Mouse (Mus musculus) lung, postnatal 36 days (tissue): ENCODE results near the gene Alkbh4.

Source experiments
- DNase-seq: peaks from one replicate; pipeline ENCODE4 v3.0.0; 2022; ENCODE audit warnings: mixed read lengths

Gene Alkbh4

DNA sequence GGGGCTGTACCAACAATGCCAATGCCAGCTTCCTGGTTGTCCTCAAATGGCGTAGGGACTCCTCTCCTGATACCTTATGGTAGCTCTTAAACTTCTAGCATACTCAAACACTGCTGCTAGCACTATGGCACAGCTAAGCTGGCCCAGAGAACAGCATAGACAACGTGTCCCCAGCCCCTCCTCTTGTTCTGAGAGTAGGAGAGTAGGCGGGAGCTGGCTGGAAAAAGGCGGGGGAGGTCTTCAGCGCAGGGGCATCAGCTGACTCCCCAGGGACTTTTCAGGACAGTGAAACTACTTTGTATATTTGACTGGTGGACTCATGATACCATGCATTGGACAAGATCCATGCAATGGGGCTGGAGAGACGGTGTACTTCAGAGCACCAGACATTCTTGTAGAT, 46.1 kb downstream of the Alkbh4 start:
- DNase-seq, result no peak

DNA sequence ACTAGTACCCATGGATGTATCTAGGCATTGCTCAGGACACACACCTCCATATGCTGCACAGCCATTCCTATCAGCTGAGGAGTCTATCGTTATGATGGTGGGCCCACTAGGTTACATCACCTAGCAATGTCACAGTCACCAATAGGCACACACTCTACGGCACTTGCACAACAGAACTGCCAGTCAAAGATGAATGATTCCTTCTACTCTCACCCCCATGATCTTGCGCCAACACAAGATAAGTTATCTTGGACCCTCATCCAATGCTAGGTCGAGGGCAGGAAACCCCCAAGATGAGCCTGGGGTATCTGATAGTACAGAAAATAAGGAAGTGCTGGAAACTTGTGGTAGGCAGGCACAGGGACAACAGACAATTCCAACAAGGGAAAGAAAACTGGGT, 46.9 kb downstream of the Alkbh4 start:
- no peak for DNase-seq

DNA sequence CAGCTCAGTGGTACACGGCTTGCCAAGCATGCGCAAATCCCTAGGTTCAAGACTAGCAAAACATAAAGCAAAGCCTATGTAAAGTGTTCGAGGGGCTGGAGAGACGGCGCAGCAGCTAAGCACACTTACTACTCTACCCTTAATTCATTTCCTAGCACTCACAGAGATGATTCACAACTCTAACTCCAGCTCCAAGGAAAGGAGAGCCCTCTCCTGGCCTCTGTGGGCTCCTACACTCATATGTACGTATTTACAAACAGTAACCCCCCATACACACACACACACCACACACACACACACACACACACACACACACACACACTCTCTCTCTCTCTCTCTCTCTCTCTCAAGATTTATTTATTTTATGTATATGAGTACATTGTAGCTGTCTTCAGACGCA, 47.8 kb downstream of the Alkbh4 start:
- DNase-seq, result peak; percentile 18

DNA sequence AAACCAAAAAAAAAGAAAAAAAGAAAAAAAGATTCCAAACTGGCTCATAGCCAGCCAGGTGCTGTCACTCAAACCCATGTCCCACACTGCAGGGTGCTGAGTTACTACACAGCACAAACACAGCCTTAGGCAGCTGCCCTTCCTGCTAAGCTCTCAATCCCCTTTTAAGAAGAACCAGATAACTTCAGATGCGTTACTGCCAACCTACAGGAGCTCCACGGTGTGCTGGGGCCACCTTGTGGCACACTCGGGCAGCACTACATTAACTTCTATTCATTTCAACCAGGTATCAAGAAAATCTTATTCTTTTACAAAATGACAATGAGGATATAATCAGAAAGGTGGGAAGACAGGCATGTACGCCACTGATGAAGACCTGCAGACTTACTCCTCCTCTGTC, 50.8 kb downstream of the Alkbh4 start:
- DNase-seq, result peak; percentile 87
